Mouse (Mus musculus): ENCODE results near the gene Pigc. TPM values are rescaled to one million over a fixed set of nuclear protein-coding genes. Genes with fewer than 3 reads are reported as not detected.

Pigc gene
- polyA plus RNA-seq, 1 experiment, result 18.9 TPM

DNA sequence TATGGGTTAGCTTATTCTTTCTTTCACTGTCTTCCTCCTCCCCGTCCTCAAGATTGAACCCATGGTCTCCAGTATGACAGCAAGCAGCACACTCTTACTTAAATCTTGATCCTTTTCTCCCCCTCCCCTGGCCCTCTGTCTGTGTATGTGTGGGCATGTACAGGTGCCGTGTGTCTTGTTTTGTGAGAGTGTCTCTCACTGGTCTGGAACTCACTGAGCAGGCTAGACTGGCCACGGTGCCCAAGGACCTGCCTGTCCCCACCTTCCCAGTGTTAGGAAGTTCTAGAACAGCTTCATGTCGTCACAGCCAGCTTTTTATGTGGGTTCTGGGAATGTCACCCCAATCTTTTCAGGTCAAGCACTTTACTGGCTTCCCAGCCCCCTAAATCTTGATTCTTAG, 36.7 kb upstream of the Pigc start:
- H3K4me2 ChIP-seq (ENCODE audit: low read depth), result no peak overlapping the region
- H3K36me3 ChIP-seq (ENCODE audit: control insufficient read depth, insufficient read depth), result no peaks in the 10 kb centered on the region
- TF ChIP-seq MYOD1 (IDR thresholded peaks at IDR 0.05; ENCODE audit: control insufficient read depth in 1 of 3, insufficient read length in 2 of 3, low read depth in 2 of 3) (no peak), E2F4 (IDR thresholded peaks at IDR 0.05; ENCODE audit: insufficient read depth) (no peak)
- peaks cover 5% of the 10 kb centered on the region for H3K27me3 ChIP-seq (ENCODE audit: control insufficient read depth, insufficient read depth, insufficient read length)
- H3K4me3 ChIP-seq, result no peak overlapping the region
- H3ac ChIP-seq (ENCODE audit: control insufficient read depth, insufficient read length), result no peak overlapping the region
- H3K79me2 ChIP-seq (ENCODE audit: control insufficient read depth, insufficient read depth), result no peaks in the 10 kb centered on the region

- H3K27me3 ChIP-seq (ENCODE audit: control insufficient read depth, insufficient read depth, insufficient read length), result peaks cover 4% of the 10 kb centered on the region
- no peak overlapping the region for H3K4me3 ChIP-seq
- H3ac ChIP-seq (ENCODE audit: control insufficient read depth, insufficient read length), result no peak overlapping the region
- TF ChIP-seq E2F4 (IDR thresholded peaks at IDR 0.05; ENCODE audit: insufficient read depth) (no peak), SRF (IDR thresholded peaks at IDR 0.05; ENCODE audit: control insufficient read depth, insufficient read length, low read depth) (no peak), MYOD1 (IDR thresholded peaks at IDR 0.05; ENCODE audit: control insufficient read depth in 1 of 3, insufficient read length in 2 of 3, low read depth in 2 of 3) (no peak), TCF3 (IDR thresholded peaks at IDR 0.05; ENCODE audit: insufficient read length, low read depth) (no peak), MYOG (IDR thresholded peaks at IDR 0.05; ENCODE audit: control insufficient read depth in 1 of 3, insufficient read depth in 1 of 3, insufficient read length in 2 of 3, low read depth in 2 of 3) (no peak), TCF12 (IDR thresholded peaks at IDR 0.05; ENCODE audit: insufficient read depth, poor library complexity, severe bottlenecking) (no peak), POLR2AphosphoS2 (IDR thresholded peaks at IDR 0.05; ENCODE audit: insufficient read length, low read depth) (no peak), MAX (IDR thresholded peaks at IDR 0.05; ENCODE audit: low read depth) (no peak), POLR2A (IDR thresholded peaks at IDR 0.05; ENCODE audit: insufficient read length, low read depth) (no peak), CEBPB (IDR thresholded peaks at IDR 0.05; ENCODE audit: insufficient read depth, poor library complexity, severe bottlenecking) (no peak), REST (IDR thresholded peaks at IDR 0.05; ENCODE audit: insufficient read depth, insufficient read length) (no peak), USF1 (IDR thresholded peaks at IDR 0.05; ENCODE audit: low read depth) (no peak)
- H3K79me2 ChIP-seq (ENCODE audit: control insufficient read depth, insufficient read depth), result no peaks in the 10 kb centered on the region
- H3K36me3 ChIP-seq (ENCODE audit: control insufficient read depth, insufficient read depth), result no peaks in the 10 kb centered on the region
- no peak overlapping the region for H3K4me2 ChIP-seq (ENCODE audit: low read depth)
These were observed 26.9 kb upstream of the Pigc start for GRCm38 (mm10) chr1:161942082-161942481.

DNA sequence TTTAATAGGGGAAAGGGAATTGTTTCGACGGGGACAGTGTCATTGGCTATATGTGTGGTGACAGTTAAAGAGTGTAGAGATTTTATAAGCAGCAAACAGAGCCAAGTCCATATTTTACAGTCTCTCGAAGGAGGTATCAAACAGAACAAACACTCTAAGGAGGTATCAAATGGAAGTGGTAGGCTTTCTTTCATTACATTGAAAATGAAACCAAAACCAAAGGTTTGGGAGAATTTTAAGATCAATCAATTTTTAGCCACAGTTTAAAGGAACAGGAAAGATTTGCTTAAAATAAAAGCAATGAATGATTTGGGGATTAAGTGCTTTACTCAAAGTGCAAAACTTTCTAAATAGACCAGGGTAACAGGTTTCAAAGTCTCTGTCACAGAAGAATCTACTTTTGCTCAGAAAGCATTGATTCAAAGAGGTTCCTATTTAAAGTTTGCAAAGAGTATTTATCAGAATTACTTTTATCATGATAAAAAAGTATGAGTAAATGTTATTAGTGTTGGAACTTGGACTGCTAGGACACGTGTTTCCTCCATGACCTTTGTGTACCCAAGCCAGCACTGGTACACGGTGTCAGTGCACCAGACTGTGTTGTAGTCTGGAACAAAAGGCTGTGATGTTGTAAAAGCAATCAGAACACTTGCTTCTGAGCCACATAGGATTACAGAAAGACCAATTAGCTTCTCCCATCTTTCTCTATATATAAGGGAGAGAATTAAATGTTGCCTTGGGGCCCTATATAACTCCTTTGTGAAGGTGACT, 17.8 kb upstream of the Pigc start:
- Histone ChIP-seq H3K36me3 (ENCODE audit: control insufficient read depth, insufficient read depth) (no peaks in the 10 kb centered on the region), H3K4me2 (ENCODE audit: low read depth) (no peak overlapping the region), H3K27me3 (ENCODE audit: control insufficient read depth, insufficient read depth, insufficient read length) (peaks cover 5% of the 10 kb centered on the region), H3K4me3 (no peak overlapping the region), H3K79me2 (ENCODE audit: control insufficient read depth, insufficient read depth) (no peaks in the 10 kb centered on the region), H3ac (ENCODE audit: control insufficient read depth, insufficient read length) (no peak overlapping the region)
- TF ChIP-seq MAX (IDR thresholded peaks at IDR 0.05; ENCODE audit: low read depth), result no peak
- no peak for TF ChIP-seq TCF3 (IDR thresholded peaks at IDR 0.05; ENCODE audit: insufficient read length, low read depth)
- TF ChIP-seq USF1 (IDR thresholded peaks at IDR 0.05; ENCODE audit: low read depth), result no peak
- no peak for TF ChIP-seq TCF12 (IDR thresholded peaks at IDR 0.05; ENCODE audit: insufficient read depth, poor library complexity, severe bottlenecking)
- TF ChIP-seq POLR2A (IDR thresholded peaks at IDR 0.05; ENCODE audit: insufficient read length, low read depth), result no peak
- TF ChIP-seq SRF (IDR thresholded peaks at IDR 0.05; ENCODE audit: control insufficient read depth, insufficient read length, low read depth), result no peak
- TF ChIP-seq CEBPB (IDR thresholded peaks at IDR 0.05; ENCODE audit: insufficient read depth, poor library complexity, severe bottlenecking), result no peak
- TF ChIP-seq POLR2AphosphoS2 (IDR thresholded peaks at IDR 0.05; ENCODE audit: insufficient read length, low read depth), result no peak

DNA sequence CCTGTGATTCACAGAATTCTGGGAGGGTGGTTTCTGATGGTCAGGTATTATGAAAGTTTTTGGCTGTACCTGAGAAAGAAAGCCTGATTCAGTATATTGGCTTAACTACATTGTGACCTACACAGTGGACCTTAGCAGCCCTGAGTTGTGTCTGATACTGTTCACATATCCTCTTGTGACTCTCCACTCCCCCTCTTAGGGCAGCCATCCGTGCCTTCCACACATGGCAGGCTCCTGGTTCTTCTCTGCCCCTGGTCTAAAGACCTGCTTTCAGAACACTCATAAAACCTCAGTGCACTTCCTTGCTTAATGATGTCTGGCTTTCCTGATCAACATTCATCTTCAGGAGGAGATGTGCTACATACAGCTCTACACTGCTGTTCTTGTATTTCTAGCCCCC, 16.4 kb upstream of the Pigc start:
- no peak overlapping the region for H3K4me3 ChIP-seq
- H3ac ChIP-seq (ENCODE audit: control insufficient read depth, insufficient read length), result no peak overlapping the region
- peaks cover 10% of the 10 kb centered on the region for H3K27me3 ChIP-seq (ENCODE audit: control insufficient read depth, insufficient read depth, insufficient read length)
- H3K79me2 ChIP-seq (ENCODE audit: control insufficient read depth, insufficient read depth), result no peaks in the 10 kb centered on the region
- no peak overlapping the region for H3K4me2 ChIP-seq (ENCODE audit: low read depth)
- no peaks in the 10 kb centered on the region for H3K36me3 ChIP-seq (ENCODE audit: control insufficient read depth, insufficient read depth)
- TF ChIP-seq POLR2AphosphoS2 (IDR thresholded peaks at IDR 0.05; ENCODE audit: insufficient read length, low read depth) (no peak), REST (IDR thresholded peaks at IDR 0.05; ENCODE audit: insufficient read depth, insufficient read length) (no peak), MAX (IDR thresholded peaks at IDR 0.05; ENCODE audit: low read depth) (no peak), E2F4 (IDR thresholded peaks at IDR 0.05; ENCODE audit: insufficient read depth) (no peak), TCF3 (IDR thresholded peaks at IDR 0.05; ENCODE audit: insufficient read length, low read depth) (no peak), MYOG (IDR thresholded peaks at IDR 0.05; ENCODE audit: control insufficient read depth in 1 of 3, insufficient read depth in 1 of 3, insufficient read length in 2 of 3, low read depth in 2 of 3) (no peak), MYOD1 (IDR thresholded peaks at IDR 0.05; ENCODE audit: control insufficient read depth in 1 of 3, insufficient read length in 2 of 3, low read depth in 2 of 3) (no peak), TCF12 (IDR thresholded peaks at IDR 0.05; ENCODE audit: insufficient read depth, poor library complexity, severe bottlenecking) (no peak), CEBPB (IDR thresholded peaks at IDR 0.05; ENCODE audit: insufficient read depth, poor library complexity, severe bottlenecking) (no peak), USF1 (IDR thresholded peaks at IDR 0.05; ENCODE audit: low read depth) (no peak), SRF (IDR thresholded peaks at IDR 0.05; ENCODE audit: control insufficient read depth, insufficient read length, low read depth) (no peak), POLR2A (IDR thresholded peaks at IDR 0.05; ENCODE audit: insufficient read length, low read depth) (no peak)

DNA sequence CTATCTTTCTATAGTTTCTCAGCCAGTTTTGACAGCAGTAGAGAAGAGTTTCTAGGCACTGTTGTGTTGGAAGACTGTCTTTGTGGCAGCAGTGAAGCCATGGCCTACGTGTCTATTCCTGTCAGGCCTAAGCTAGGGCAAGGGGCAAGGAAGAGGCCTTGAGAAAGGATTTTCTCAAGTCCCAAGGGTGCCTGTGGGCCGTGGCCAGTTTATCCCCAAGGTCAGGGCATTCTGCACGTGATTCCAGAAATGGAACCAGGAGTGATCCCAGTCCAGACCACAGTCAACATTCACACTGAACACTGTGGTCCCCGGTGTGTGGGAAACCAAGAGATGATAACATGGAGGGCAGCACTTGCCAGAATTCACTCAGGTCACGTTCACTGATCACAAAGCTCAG, 13.1 kb upstream of the Pigc start:
- Histone ChIP-seq H3K4me3 (no peak overlapping the region), H3K27me3 (ENCODE audit: control insufficient read depth, insufficient read depth, insufficient read length) (peaks cover 19% of the 10 kb centered on the region), H3K36me3 (ENCODE audit: control insufficient read depth, insufficient read depth) (no peaks in the 10 kb centered on the region), H3K79me2 (ENCODE audit: control insufficient read depth, insufficient read depth) (no peaks in the 10 kb centered on the region), H3K4me2 (ENCODE audit: low read depth) (no peak overlapping the region), H3ac (ENCODE audit: control insufficient read depth, insufficient read length) (no peak overlapping the region)
- TF ChIP-seq TCF3 (IDR thresholded peaks at IDR 0.05; ENCODE audit: insufficient read length, low read depth) (no peak), MYOG (IDR thresholded peaks at IDR 0.05; ENCODE audit: control insufficient read depth in 1 of 3, insufficient read depth in 1 of 3, insufficient read length in 2 of 3, low read depth in 2 of 3) (no peak), SRF (IDR thresholded peaks at IDR 0.05; ENCODE audit: control insufficient read depth, insufficient read length, low read depth) (no peak), POLR2A (IDR thresholded peaks at IDR 0.05; ENCODE audit: insufficient read length, low read depth) (no peak), CEBPB (IDR thresholded peaks at IDR 0.05; ENCODE audit: insufficient read depth, poor library complexity, severe bottlenecking) (no peak), MAX (IDR thresholded peaks at IDR 0.05; ENCODE audit: low read depth) (no peak), REST (IDR thresholded peaks at IDR 0.05; ENCODE audit: insufficient read depth, insufficient read length) (no peak), USF1 (IDR thresholded peaks at IDR 0.05; ENCODE audit: low read depth) (no peak)

Measured in myocyte (in vitro differentiated cells).